Mouse (Mus musculus) splenic B cell, adult 2 months (primary cell): ENCODE measurements around the gene Dennd5b.
"Not testable (repeated sequence)": the region's sequence is repeated elsewhere in the genome, so short reads cannot be mapped to it uniquely, and the experiment has no call there.

Experiments
- DNase-seq: peaks from one replicate; pipeline ENCODE4 v3.0.0-alpha.2; 2011; ENCODE audit warnings: low read depth, low spot score
- H3K27me3 ChIP-seq: 2 replicates; pipeline ENCODE4 v1.6.1; 2012; ENCODE audit warnings: mild to moderate bottlenecking, low read length, moderate library complexity, mixed read lengths; ENCODE audit not compliant: control insufficient read depth, poor library complexity, insufficient read depth, severe bottlenecking
- H3K36me3 ChIP-seq: 2 replicates; pipeline ENCODE4 v1.6.1; 2012; ENCODE audit warnings: mild to moderate bottlenecking, low read length, moderate library complexity, mixed read lengths; ENCODE audit not compliant: control insufficient read depth, poor library complexity, insufficient read depth, severe bottlenecking

The Dennd5b gene

DNA sequence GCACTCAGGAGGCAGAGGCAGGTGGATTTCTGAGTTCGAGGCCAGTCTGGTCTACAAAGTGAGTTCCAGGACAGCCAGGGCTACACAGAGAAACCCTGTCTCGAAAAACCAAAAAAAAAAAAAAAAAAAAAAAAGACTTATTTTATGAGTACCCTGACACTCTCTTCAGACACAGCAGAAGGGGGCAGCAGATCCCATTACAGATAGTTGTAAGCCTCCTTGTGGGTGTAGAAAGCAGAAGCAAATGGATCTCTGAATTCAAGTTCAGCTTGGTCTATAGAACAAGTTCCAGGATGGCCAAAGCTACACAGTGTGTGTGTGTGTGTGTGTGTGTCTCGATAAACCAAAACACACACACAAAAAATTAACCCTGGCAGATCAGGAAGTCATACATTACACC lies 161.1 kb downstream of the Dennd5b start:
- not testable (repeated sequence) for H3K36me3 ChIP-seq, H3K27me3 ChIP-seq
- peak; percentile 79 for DNase-seq
